Mouse (Mus musculus) embryonic facial prominence, embryonic 14.5 days (tissue): ENCODE measurements around the gene Nkapl. TPM values are rescaled to one million over a fixed set of nuclear protein-coding genes. Genes with fewer than 3 reads are reported as not detected.
"Not testable (repeated sequence)": the region's sequence is repeated elsewhere in the genome, so short reads cannot be mapped to it uniquely, and the experiment has no call there.

Source experiments
- ATAC-seq: fragments of 200-750 bp; cut with Nextera tagmentation; 2 replicates; pipeline ENCODE4 v1.8.0; 2017; ENCODE audit warnings: low read depth, moderate number of reproducible peaks, moderate TSS enrichment
- DNase-seq: peaks from one replicate; pipeline ENCODE4 v3.0.0-alpha.2; 2015; ENCODE audit warnings: low spot score
- H3K27ac ChIP-seq: fragments of 300-500 bp; sonication (generic); replicated peaks from 2 replicates; pipeline ENCODE4 v1.5.1; 2014; ENCODE audit warnings: low read depth, mild to moderate bottlenecking, low read length, moderate library complexity
- H3K27me3 ChIP-seq: fragments of 300-500 bp; sonication (generic); replicated peaks from 2 replicates; pipeline ENCODE4 v1.6.1; 2014; ENCODE audit warnings: low read length; ENCODE audit not compliant: control insufficient read depth, insufficient read depth
- H3K36me3 ChIP-seq: fragments of 300-500 bp; sonication (generic); 2 replicates; pipeline ENCODE4 v1.6.1; 2014; ENCODE audit warnings: low read length, mixed read lengths; ENCODE audit not compliant: control insufficient read depth, insufficient read depth
- H3K4me1 ChIP-seq: fragments of 300-500 bp; sonication (generic); 2 replicates; pipeline ENCODE4 v1.6.1; 2014; ENCODE audit warnings: antibody characterized with exemption, low read length; ENCODE audit not compliant: control insufficient read depth, insufficient read depth
- H3K4me2 ChIP-seq: fragments of 300-500 bp; sonication (generic); 2 replicates; pipeline ENCODE4 v1.6.1; 2014; ENCODE audit warnings: low read depth, mild to moderate bottlenecking, low read length, moderate library complexity, mixed read lengths
- H3K4me3 ChIP-seq: fragments of 300-500 bp; sonication (generic); 2 replicates; pipeline ENCODE4 v1.5.1; 2014; ENCODE audit warnings: low read depth, mild to moderate bottlenecking, low read length
- H3K9ac ChIP-seq: fragments of 300-500 bp; sonication (generic); 2 replicates; pipeline ENCODE4 v1.6.1; 2014; ENCODE audit warnings: low read depth, mild to moderate bottlenecking, low read length, moderate library complexity, mixed read lengths
- H3K9me3 ChIP-seq: fragments of 300-500 bp; sonication (generic); 2 replicates; pipeline ENCODE4 v1.6.1; 2016; ENCODE audit warnings: low read length; ENCODE audit not compliant: control insufficient read depth
- WGBS: fragments of 180-500 bp; shearing (Covaris S2); extraction: QIAGEN DNeasy Blood & Tissue Kit; methylation state at CpG from one replicate; pipeline ENCODE4 v1.1.7; 2014; 5-methylcytosine and 5-hydroxymethylcytosine counted together
- polyA plus RNA-seq: library from polyadenylated mRNA; unstranded; fragments of >200 nt; fragmentation: Nextera tagmentation; extraction: Ambion mirVana; gene quantifications from 2 replicates; pipeline ENCODE4 v1.2.1, GENCODE M21; 2014

Nkapl gene
- 2.7 and 2.9 TPM in 2 replicates for polyA plus RNA-seq

- under 1% methylated on average over 23 of the region's 54 CpGs for WGBS
- H3K27ac ChIP-seq, result no peak within 1 kb of the TSS; the same call in 1 of the 2 replicates
- H3K9ac ChIP-seq, result peak within 1 kb of the TSS; percentile 73
- H3K4me2 ChIP-seq, result peak within 1 kb of the TSS; percentile 92
- ATAC-seq (peak; percentile 99), DNase-seq (peak; percentile 91)
- peak within 1 kb of the TSS; percentile 65 for H3K4me3 ChIP-seq
- no peaks in the 10 kb centered on the region for H3K9me3 ChIP-seq
- no peaks in the 10 kb centered on the region for H3K36me3 ChIP-seq
- H3K27me3 ChIP-seq, result peaks cover 5% of the 10 kb centered on the region; the same call in 1 of the 2 replicates
- H3K4me1 ChIP-seq, result no peaks in the 10 kb centered on the region
Measured at GRCm38 (mm10) chr13:21468061-21469019, at the start of gene Nkapl. Nkapl (minus strand) TSS chr13:21468509.

GRCm38 (mm10) chr13:21506221-21506649 is 37.9 kb upstream of the Nkapl start:
- peak; percentile 96 for DNase-seq
- Histone ChIP-seq H3K4me3 (peak overlapping the region; percentile 61), H3K27me3 (no peaks in the 10 kb centered on the region), H3K9ac (peak overlapping the region; percentile 67), H3K36me3 (no peaks in the 10 kb centered on the region), H3K4me2 (peak overlapping the region; percentile 63), H3K27ac (peak overlapping the region; percentile 88), H3K9me3 (no peaks in the 10 kb centered on the region), H3K4me1 (no peaks in the 10 kb centered on the region)
- peak; percentile 100 for ATAC-seq
- whole genome bisulfite sequencing, result under 1% methylated on average over 21 of the region's 21 CpGs

GRCm38 (mm10) chr13:21502296-21502695 is 34.0 kb upstream of the Nkapl start:
- Histone ChIP-seq H3K4me1 (no peaks in the 10 kb centered on the region), H3K4me3 (no peak overlapping the region), H3K27me3 (no peaks in the 10 kb centered on the region), H3K36me3 (no peaks in the 10 kb centered on the region), H3K9me3 (no peaks in the 10 kb centered on the region), H3K9ac (no peak overlapping the region), H3K4me2 (no peak overlapping the region), H3K27ac (no peak overlapping the region)
- WGBS, result 86% methylated on average over 5 of the region's 5 CpGs
- DNase-seq (no peak), ATAC-seq (no peak)

GRCm38 (mm10) chr13:21501182-21501581 is 32.9 kb upstream of the Nkapl start, which contains the start of gene Gm11273:
Gm11273 (minus strand) TSS chr13:21501418.
- not testable (repeated sequence) for H3K4me3 ChIP-seq, H3K9me3 ChIP-seq, H3K4me1 ChIP-seq, H3K4me2 ChIP-seq, ATAC-seq, H3K27ac ChIP-seq, H3K9ac ChIP-seq, DNase-seq, H3K36me3 ChIP-seq, H3K27me3 ChIP-seq
- 96% methylated on average over 17 of the region's 17 CpGs for WGBS

GRCm38 (mm10) chr13:21495080-21495479 is 26.8 kb upstream of the Nkapl start, which contains the start of gene AK157302:
AK157302 (plus strand) TSS chr13:21495223.
- Histone ChIP-seq H3K4me1 (no peaks in the 10 kb centered on the region), H3K4me3 (no peak within 1 kb of the TSS), H3K27ac (no peak within 1 kb of the TSS), H3K27me3 (no peaks in the 10 kb centered on the region), H3K4me2 (no peak within 1 kb of the TSS), H3K9me3 (no peaks in the 10 kb centered on the region), H3K36me3 (no peaks in the 10 kb centered on the region), H3K9ac (no peak within 1 kb of the TSS)
- WGBS, result 92% methylated on average over 16 of the region's 21 CpGs
- ATAC-seq (no peak), DNase-seq (no peak)

GRCm38 (mm10) chr13:21492847-21493246 is 24.5 kb upstream of the Nkapl start:
- H3K4me1 ChIP-seq, result no peaks in the 10 kb centered on the region
- DNase-seq (no peak), ATAC-seq (no peak)
- H3K36me3 ChIP-seq, result no peaks in the 10 kb centered on the region
- H3K4me3 ChIP-seq, result no peak overlapping the region
- no peak overlapping the region for H3K9ac ChIP-seq
- WGBS, result 93% methylated on average over 5 of the region's 5 CpGs
- no peak overlapping the region for H3K27ac ChIP-seq
- H3K27me3 ChIP-seq, result no peaks in the 10 kb centered on the region
- H3K4me2 ChIP-seq, result no peak overlapping the region
- no peaks in the 10 kb centered on the region for H3K9me3 ChIP-seq

GRCm38 (mm10) chr13:21486881-21487280 is 18.6 kb upstream of the Nkapl start:
- Histone ChIP-seq H3K36me3 (peaks cover 15% of the 10 kb centered on the region; the same call in 1 of the 2 replicates), H3K27ac (no peak overlapping the region), H3K9me3 (peaks cover 4% of the 10 kb centered on the region; the same call in 1 of the 2 replicates), H3K27me3 (no peaks in the 10 kb centered on the region), H3K9ac (no peak overlapping the region), H3K4me2 (no peak overlapping the region), H3K4me3 (no peak overlapping the region), H3K4me1 (no peaks in the 10 kb centered on the region)
- ATAC-seq (no peak), DNase-seq (no peak)
- 89% methylated on average over 1 of the region's 1 CpGs for WGBS

GRCm38 (mm10) chr13:21478759-21479670 is 10.7 kb upstream of the Nkapl start, which contains the start of the genes Zkscan4 and Gm10065:
Zkscan4 (plus strand) TSS chr13:21478907.
Gm10065 (minus strand) TSS chr13:21479441.
- not testable (repeated sequence) for H3K9me3 ChIP-seq, H3K4me1 ChIP-seq, H3K36me3 ChIP-seq, H3K27me3 ChIP-seq
- WGBS, result 2% methylated on average over 19 of the region's 31 CpGs
- DNase-seq (peak; percentile 89), ATAC-seq (peak; percentile 83)
- peak within 1 kb of the TSS; percentile 70 for H3K27ac ChIP-seq
- peak within 1 kb of the TSS; percentile 62 for H3K4me3 ChIP-seq
- peak within 1 kb of the TSS; percentile 68 for H3K9ac ChIP-seq
- peak within 1 kb of the TSS; percentile 65 for H3K4me2 ChIP-seq
